10 mouse cellular contexts compared by ENCODE assay signal in genomic region chr7:40310558-40310957, GRCm38 (mm10).
DNase-seq lines count a peak whose midpoint lies in the region; ATAC-seq lines count a peak whose summit lies in the region.
"Had no signal": no experiment of that assay in that cellular context is flagged by ENCODE, and none has a peak within 500 bp of the region (broad histone marks: within the 10 kb centered on the region; RNA-seq: fewer than 3 reads in every experiment).

No protein-coding gene starts in this region.

- H3K9me3 ChIP-seq in heart, embryonic 11.5 days (replicated peaks; ENCODE audit: control insufficient read depth, low read length), result no peaks in the 10 kb centered on the region
- H3K9me3 ChIP-seq in midbrain, embryonic 11.5 days (ENCODE audit: control insufficient read depth, low read length), result no peaks in the 10 kb centered on the region
- H3K9me3 ChIP-seq in midbrain, embryonic 13.5 days, result no peaks in the 10 kb centered on the region
- no peaks in the 10 kb centered on the region for H3K9me3 ChIP-seq in limb, embryonic 11.5 days (ENCODE audit: control insufficient read depth, low read length)
- H3K9me3 ChIP-seq: forebrain, embryonic 12.5 days had no signal

- no peaks in the 10 kb centered on the region for H3K4me1 ChIP-seq in heart, embryonic 11.5 days (ENCODE audit: control insufficient read depth, insufficient read depth, low read length)
- H3K4me1 ChIP-seq in midbrain, embryonic 11.5 days (ENCODE audit: control insufficient read depth, insufficient read depth, low read length), result no peaks in the 10 kb centered on the region
- H3K4me1 ChIP-seq in midbrain, embryonic 13.5 days (replicated peaks), result no peaks in the 10 kb centered on the region
- no peaks in the 10 kb centered on the region for H3K4me1 ChIP-seq in limb, embryonic 11.5 days (ENCODE audit: control insufficient read depth, insufficient read depth, low read length)
- H3K4me1 ChIP-seq: forebrain, embryonic 12.5 days had no signal

- no peak overlapping the region for H3K4me3 ChIP-seq in heart, embryonic 11.5 days (ENCODE audit: low read depth, low read length)
- no peak overlapping the region for H3K4me3 ChIP-seq in midbrain, embryonic 11.5 days (ENCODE audit: low read depth, low read length)
- H3K4me3 ChIP-seq in midbrain, embryonic 13.5 days (replicated peaks), result no peak overlapping the region
- no peak overlapping the region for H3K4me3 ChIP-seq in limb, embryonic 11.5 days (ENCODE audit: low read depth, low read length)
- H3K4me3 ChIP-seq: forebrain, embryonic 12.5 days had no signal

- peak; percentile 15 for DNase-seq in heart, postnatal 4 days
- DNase-seq in midbrain, embryonic 11.5 days (ENCODE audit: low spot score, missing footprints), result peak; percentile 84
- peak; percentile 13 for DNase-seq in adrenal gland, postnatal 25 days
- peak; percentile 34 for DNase-seq in limb, embryonic 11.5 days (ENCODE audit: low spot score)
- DNase-seq in spleen, adult 12 weeks (ENCODE audit: low spot score), result no peak
- DNase-seq: cerebellum, adult 18-20 months had no signal

- ATAC-seq in heart, embryonic 11.5 days (replicated peaks; ENCODE audit: insufficient number of reproducible peaks, low FRiP score, low TSS enrichment), result no peak
- no peak for ATAC-seq in midbrain, embryonic 11.5 days (ENCODE audit: low FRiP score)
- ATAC-seq in midbrain, embryonic 13.5 days, result no peak
- no peak for ATAC-seq in limb, embryonic 11.5 days (ENCODE audit: insufficient number of reproducible peaks, low FRiP score, low TSS enrichment, low read depth)
- ATAC-seq in erythroblast, adult 5-6 weeks (replicated peaks; ENCODE audit: low FRiP score, poor library complexity, severe bottlenecking), result no peak

- no peak overlapping the region for H3K4me2 ChIP-seq in heart, embryonic 11.5 days
- no peak overlapping the region for H3K4me2 ChIP-seq in midbrain, embryonic 11.5 days
- H3K4me2 ChIP-seq in midbrain, embryonic 13.5 days (replicated peaks), result no peak overlapping the region
- H3K4me2 ChIP-seq in limb, embryonic 11.5 days (ENCODE audit: low read depth, severe bottlenecking), result no peak overlapping the region
- H3K4me2 ChIP-seq: forebrain, embryonic 12.5 days had no signal

- WGBS in heart, embryonic 11.5 days (ENCODE audit: insufficient replicate concordance), result 27% methylated on average over 2 of the region's 2 CpGs
- WGBS in midbrain, embryonic 11.5 days, result 29% methylated on average over 2 of the region's 2 CpGs
- 25% methylated on average over 2 of the region's 2 CpGs for WGBS in midbrain, embryonic 13.5 days
- WGBS in limb, embryonic 11.5 days, result 21% methylated on average over 2 of the region's 2 CpGs

- no peak overlapping the region for H3K9ac ChIP-seq in heart, embryonic 11.5 days (ENCODE audit: low read depth, low read length)
- H3K9ac ChIP-seq in midbrain, embryonic 11.5 days (ENCODE audit: low read length), result no peak overlapping the region
- H3K9ac ChIP-seq in midbrain, embryonic 13.5 days (replicated peaks), result no peak overlapping the region
- no peak overlapping the region for H3K9ac ChIP-seq in limb, embryonic 11.5 days (ENCODE audit: low read length)
- H3K9ac ChIP-seq: forebrain, embryonic 12.5 days had no signal

- H3K36me3 ChIP-seq in heart, embryonic 11.5 days (ENCODE audit: control insufficient read depth, insufficient read depth, low read length), result no peaks in the 10 kb centered on the region
- H3K36me3 ChIP-seq in midbrain, embryonic 11.5 days (ENCODE audit: control insufficient read depth, insufficient read depth, low read length), result no peaks in the 10 kb centered on the region
- H3K36me3 ChIP-seq in midbrain, embryonic 13.5 days, result no peaks in the 10 kb centered on the region
- H3K36me3 ChIP-seq in limb, embryonic 11.5 days (ENCODE audit: control insufficient read depth, insufficient read depth, low read length), result no peaks in the 10 kb centered on the region
- H3K36me3 ChIP-seq: forebrain, embryonic 12.5 days had no signal

- no peaks in the 10 kb centered on the region for H3K27me3 ChIP-seq in heart, embryonic 11.5 days (ENCODE audit: control insufficient read depth, insufficient read depth, low read length)
- H3K27me3 ChIP-seq in midbrain, embryonic 11.5 days (ENCODE audit: control insufficient read depth, insufficient read depth, low read length), result no peaks in the 10 kb centered on the region
- H3K27me3 ChIP-seq in midbrain, embryonic 13.5 days, result no peaks in the 10 kb centered on the region
- H3K27me3 ChIP-seq in limb, embryonic 11.5 days (ENCODE audit: control insufficient read depth, insufficient read depth, low read length), result no peaks in the 10 kb centered on the region
- H3K27me3 ChIP-seq: forebrain, embryonic 12.5 days had no signal

- H3K27ac ChIP-seq in heart, embryonic 11.5 days (ENCODE audit: low read depth, low read length), result no peak overlapping the region
- H3K27ac ChIP-seq in midbrain, embryonic 11.5 days (ENCODE audit: low read depth, low read length), result no peak overlapping the region
- no peak overlapping the region for H3K27ac ChIP-seq in midbrain, embryonic 13.5 days
- no peak overlapping the region for H3K27ac ChIP-seq in limb, embryonic 11.5 days (replicated peaks; ENCODE audit: low read depth, low read length)
- H3K27ac ChIP-seq: forebrain, embryonic 12.5 days had no signal
